Mouse (Mus musculus): ENCODE data around the gene Trub2.

- no peak for TF ChIP-seq POLR2A (IDR thresholded peaks at IDR 0.05; ENCODE audit: borderline replicate concordance, insufficient read depth, low read length)
- TF ChIP-seq CTCF (IDR thresholded peaks at IDR 0.05; ENCODE audit: borderline replicate concordance, insufficient read depth, low read depth, low read length), result no peak
Measured at GRCm38 (mm10) chr2:29724664-29725365, 63.5 kb downstream of the Trub2 start.

Measured in cerebellum, adult 2 months (tissue).